Mouse (Mus musculus): Measurements from ENCODE around the gene Isg15. TPM values are rescaled to one million over a fixed set of nuclear protein-coding genes. Genes with fewer than 3 reads are reported as not detected.

The Isg15 gene
- polyA plus RNA-seq, 1 experiment from 2014 or later, result not detected

- no peak overlapping the region for H3K9ac ChIP-seq (ENCODE audit: low read depth, low read length)
- no peaks in the 10 kb centered on the region for H3K36me3 ChIP-seq (ENCODE audit: control insufficient read depth, insufficient read depth, low read length)
- H3K9me3 ChIP-seq (ENCODE audit: control insufficient read depth, low read length), result no peaks in the 10 kb centered on the region
- H3K4me3 ChIP-seq (ENCODE audit: low read length), result no peak overlapping the region
- H3K27me3 ChIP-seq (ENCODE audit: control insufficient read depth, insufficient read depth, low read length), result no peaks in the 10 kb centered on the region
- H3K27ac ChIP-seq (ENCODE audit: low read depth, low read length), result no peak overlapping the region
- ATAC-seq (ENCODE audit: low FRiP score, low TSS enrichment), result no peak
- no peak overlapping the region for H3K4me2 ChIP-seq (replicated peaks; ENCODE audit: low read depth, low read length)
- 71% methylated on average over 13 of the region's 13 CpGs for WGBS
- H3K4me1 ChIP-seq (ENCODE audit: control insufficient read depth, insufficient read depth, low read length), result no peaks in the 10 kb centered on the region
Measured at GRCm38 (mm10) chr4:156209963-156210635, 9.5 kb upstream of the Isg15 start.

GRCm38 (mm10) chr4:156208872-156209271, 8.3 kb upstream of the Isg15 start:
- Histone ChIP-seq H3K4me1 (ENCODE audit: control insufficient read depth, insufficient read depth, low read length) (no peaks in the 10 kb centered on the region), H3K27ac (ENCODE audit: low read depth, low read length) (no peak overlapping the region), H3K27me3 (ENCODE audit: control insufficient read depth, insufficient read depth, low read length) (no peaks in the 10 kb centered on the region; the same call in 1 of the 2 replicates), H3K9me3 (ENCODE audit: control insufficient read depth, low read length) (no peaks in the 10 kb centered on the region), H3K4me2 (replicated peaks; ENCODE audit: low read depth, low read length) (no peak overlapping the region), H3K9ac (ENCODE audit: low read depth, low read length) (no peak overlapping the region), H3K36me3 (ENCODE audit: control insufficient read depth, insufficient read depth, low read length) (no peaks in the 10 kb centered on the region), H3K4me3 (ENCODE audit: low read length) (no peak overlapping the region)
- no peak for ATAC-seq (ENCODE audit: low FRiP score, low TSS enrichment)
- WGBS, result 82% methylated on average over 4 of the region's 4 CpGs

- no peaks in the 10 kb centered on the region for H3K36me3 ChIP-seq (ENCODE audit: control insufficient read depth, insufficient read depth, low read length)
- H3K4me1 ChIP-seq (ENCODE audit: control insufficient read depth, insufficient read depth, low read length), result no peaks in the 10 kb centered on the region
- H3K9me3 ChIP-seq (ENCODE audit: control insufficient read depth, low read length), result no peaks in the 10 kb centered on the region
- ATAC-seq (ENCODE audit: low FRiP score, low TSS enrichment), result peak; percentile 50
- WGBS, result under 1% methylated on average over 49 of the region's 49 CpGs
- H3K27ac ChIP-seq (ENCODE audit: low read depth, low read length), result peak overlapping the region; percentile 12; the same call in 1 of the 2 replicates
- H3K4me2 ChIP-seq (replicated peaks; ENCODE audit: low read depth, low read length), result peak overlapping the region; percentile 88
- H3K9ac ChIP-seq (ENCODE audit: low read depth, low read length), result peak overlapping the region; percentile 65
- H3K27me3 ChIP-seq (ENCODE audit: control insufficient read depth, insufficient read depth, low read length), result no peaks in the 10 kb centered on the region; the same call in 1 of the 2 replicates
- H3K4me3 ChIP-seq (ENCODE audit: low read length), result peak overlapping the region; percentile 50
Measured at GRCm38 (mm10) chr4:156203413-156204131, 3.0 kb upstream of the Isg15 start.

- Histone ChIP-seq H3K4me3 (ENCODE audit: low read length) (peak within 1 kb of the TSS; percentile 50), H3K4me1 (ENCODE audit: control insufficient read depth, insufficient read depth, low read length) (no peaks in the 10 kb centered on the region), H3K9me3 (ENCODE audit: control insufficient read depth, low read length) (no peaks in the 10 kb centered on the region), H3K9ac (ENCODE audit: low read depth, low read length) (peak within 1 kb of the TSS; percentile 65), H3K36me3 (ENCODE audit: control insufficient read depth, insufficient read depth, low read length) (no peaks in the 10 kb centered on the region), H3K27me3 (ENCODE audit: control insufficient read depth, insufficient read depth, low read length) (no peaks in the 10 kb centered on the region; the same call in 1 of the 2 replicates), H3K27ac (ENCODE audit: low read depth, low read length) (peak within 1 kb of the TSS; percentile 12; the same call in 1 of the 2 replicates), H3K4me2 (replicated peaks; ENCODE audit: low read depth, low read length) (peak within 1 kb of the TSS; percentile 88)
- WGBS, result under 1% methylated on average over 25 of the region's 39 CpGs
- peak; percentile 82 for ATAC-seq (ENCODE audit: low FRiP score, low TSS enrichment)
Measured at GRCm38 (mm10) chr4:156203001-156203412, 2.4 kb upstream of the Isg15 start, which contains the start of gene AW011738. AW011738 (plus strand) TSS chr4:156203304.

- Histone ChIP-seq H3K4me1 (ENCODE audit: control insufficient read depth, insufficient read depth, low read length) (no peaks in the 10 kb centered on the region), H3K9me3 (ENCODE audit: control insufficient read depth, low read length) (no peaks in the 10 kb centered on the region), H3K9ac (ENCODE audit: low read depth, low read length) (no peak overlapping the region), H3K27me3 (ENCODE audit: control insufficient read depth, insufficient read depth, low read length) (no peaks in the 10 kb centered on the region; the same call in 1 of the 2 replicates), H3K4me3 (ENCODE audit: low read length) (peak overlapping the region; percentile 50), H3K36me3 (ENCODE audit: control insufficient read depth, insufficient read depth, low read length) (no peaks in the 10 kb centered on the region), H3K27ac (ENCODE audit: low read depth, low read length) (no peak overlapping the region), H3K4me2 (replicated peaks; ENCODE audit: low read depth, low read length) (peak overlapping the region; percentile 88)
- 47% methylated on average over 12 of the region's 12 CpGs for WGBS
- ATAC-seq (ENCODE audit: low FRiP score, low TSS enrichment), result no peak
Measured at GRCm38 (mm10) chr4:156202462-156202893, 1.9 kb upstream of the Isg15 start.

GRCm38 (mm10) chr4:156197829-156198205, 2.8 kb downstream of the Isg15 start:
- peaks cover 19% of the 10 kb centered on the region; the same call in 1 of the 2 replicates for H3K36me3 ChIP-seq (ENCODE audit: control insufficient read depth, insufficient read depth, low read length)
- H3K4me3 ChIP-seq (ENCODE audit: low read length), result peak overlapping the region; percentile 82
- ATAC-seq (ENCODE audit: low FRiP score, low TSS enrichment), result peak; percentile 93
- under 1% methylated on average over 22 of the region's 26 CpGs for WGBS
- peak overlapping the region; percentile 95 for H3K27ac ChIP-seq (ENCODE audit: low read depth, low read length)
- H3K27me3 ChIP-seq (ENCODE audit: control insufficient read depth, insufficient read depth, low read length), result no peaks in the 10 kb centered on the region
- H3K4me2 ChIP-seq (replicated peaks; ENCODE audit: low read depth, low read length), result peak overlapping the region; percentile 55
- no peaks in the 10 kb centered on the region for H3K9me3 ChIP-seq (ENCODE audit: control insufficient read depth, low read length)
- H3K9ac ChIP-seq (ENCODE audit: low read depth, low read length), result peak overlapping the region; percentile 63; the same call in 1 of the 2 replicates
- peaks cover 34% of the 10 kb centered on the region for H3K4me1 ChIP-seq (ENCODE audit: control insufficient read depth, insufficient read depth, low read length)

- Histone ChIP-seq H3K4me3 (ENCODE audit: low read length) (peak within 1 kb of the TSS; percentile 82), H3K4me2 (replicated peaks; ENCODE audit: low read depth, low read length) (peak within 1 kb of the TSS; percentile 85), H3K27me3 (ENCODE audit: control insufficient read depth, insufficient read depth, low read length) (no peaks in the 10 kb centered on the region), H3K27ac (ENCODE audit: low read depth, low read length) (peak within 1 kb of the TSS; percentile 95), H3K4me1 (ENCODE audit: control insufficient read depth, insufficient read depth, low read length) (peaks cover 39% of the 10 kb centered on the region), H3K9ac (ENCODE audit: low read depth, low read length) (peak within 1 kb of the TSS; percentile 91), H3K9me3 (ENCODE audit: control insufficient read depth, low read length) (no peaks in the 10 kb centered on the region), H3K36me3 (ENCODE audit: control insufficient read depth, insufficient read depth, low read length) (peaks cover 25% of the 10 kb centered on the region; the same call in 1 of the 2 replicates)
- peak; percentile 85 for ATAC-seq (ENCODE audit: low FRiP score, low TSS enrichment)
- WGBS, result 1% methylated on average over 23 of the region's 88 CpGs
Measured at GRCm38 (mm10) chr4:156197131-156197828, 3.3 kb downstream of the Isg15 start, which contains the start of gene Agrn. Agrn (minus strand) TSS chr4:156197488.

- Histone ChIP-seq H3K27me3 (ENCODE audit: control insufficient read depth, insufficient read depth, low read length) (no peaks in the 10 kb centered on the region), H3K4me2 (replicated peaks; ENCODE audit: low read depth, low read length) (peak overlapping the region; percentile 85), H3K27ac (ENCODE audit: low read depth, low read length) (peak overlapping the region; percentile 71; the same call in 1 of the 2 replicates), H3K4me1 (ENCODE audit: control insufficient read depth, insufficient read depth, low read length) (peaks cover 49% of the 10 kb centered on the region), H3K9ac (ENCODE audit: low read depth, low read length) (peak overlapping the region; percentile 91), H3K36me3 (ENCODE audit: control insufficient read depth, insufficient read depth, low read length) (peaks cover 35% of the 10 kb centered on the region), H3K4me3 (ENCODE audit: low read length) (peak overlapping the region; percentile 82), H3K9me3 (ENCODE audit: control insufficient read depth, low read length) (no peaks in the 10 kb centered on the region)
- ATAC-seq (ENCODE audit: low FRiP score, low TSS enrichment), result no peak
- 4% methylated on average over 35 of the region's 35 CpGs for WGBS
Measured at GRCm38 (mm10) chr4:156195927-156196870, 4.4 kb downstream of the Isg15 start.
